20 mouse cellular contexts compared by ENCODE assay signal in the genomic region with DNA sequence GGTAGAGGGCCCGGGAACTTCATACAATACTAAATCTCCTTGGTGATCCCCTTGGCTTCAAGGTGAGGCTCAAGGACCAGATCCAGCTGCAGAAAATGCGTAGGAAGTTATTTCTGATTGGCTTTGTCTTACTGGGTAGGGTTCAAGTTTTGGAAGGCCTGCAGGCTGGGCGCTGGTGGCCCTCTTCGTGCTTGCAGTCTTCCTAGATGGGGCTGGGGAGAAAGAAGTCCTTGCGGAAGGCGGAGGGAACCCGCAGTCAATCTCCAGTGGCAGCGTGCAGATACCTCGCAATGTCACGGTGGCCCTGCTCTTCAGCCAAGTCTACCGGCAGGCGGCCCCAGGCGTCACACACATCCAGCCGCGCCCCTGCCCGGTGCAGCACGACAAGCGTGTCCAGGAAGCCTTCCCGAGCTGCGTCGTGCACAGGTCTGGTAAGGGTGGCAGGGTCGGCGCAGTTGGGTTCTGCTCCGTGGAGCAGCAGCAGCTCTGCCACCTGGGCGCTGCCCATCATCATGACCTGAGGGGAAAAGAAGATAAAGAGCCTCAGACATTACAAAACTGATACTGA. TPM values are rescaled to one million over a fixed set of nuclear protein-coding genes. Genes with fewer than 3 reads are reported as not detected.
DNase-seq lines count a peak whose midpoint lies in the region; ATAC-seq lines count a peak whose summit lies in the region.
"Had no signal": no experiment of that assay in that cellular context is flagged by ENCODE, and none has a peak within 500 bp of the region (broad histone marks: within the 10 kb centered on the region; RNA-seq: fewer than 3 reads in every experiment).

No protein-coding gene starts in this region.

- H3K27me3 ChIP-seq in heart, embryonic 12.5 days (replicated peaks), result peaks cover 78% of the 10 kb centered on the region
- peaks cover 94% of the 10 kb centered on the region for H3K27me3 ChIP-seq in neural tube, embryonic 15.5 days (replicated peaks)

- H3K4me1 ChIP-seq in heart, embryonic 12.5 days (replicated peaks), result peaks cover 4% of the 10 kb centered on the region; the same call in 1 of the 2 replicates
- H3K4me1 ChIP-seq in neural tube, embryonic 15.5 days, result peaks cover 9% of the 10 kb centered on the region

- H3K4me2 ChIP-seq in heart, embryonic 12.5 days, result no peak overlapping the region; the same call in 1 of the 2 replicates
- H3K4me2 ChIP-seq in neural tube, embryonic 15.5 days, result no peak overlapping the region
- H3K4me2 ChIP-seq: embryonic facial prominence, embryonic 12.5 days; hindbrain, embryonic 12.5 days; lung, embryonic 15.5 days; midbrain, embryonic 13.5 days; stomach, embryonic 15.5 days had no signal

- H3K4me3 ChIP-seq in heart, embryonic 12.5 days, result peak overlapping the region; percentile 4; the same call in 1 of the 2 replicates
- no peak overlapping the region for H3K4me3 ChIP-seq in neural tube, embryonic 15.5 days (replicated peaks)
- H3K4me3 ChIP-seq: embryonic facial prominence, embryonic 12.5 days; forebrain, embryonic 10.5 days; heart, adult 2 months; hindbrain, embryonic 12.5 days; lung, embryonic 15.5 days; midbrain, embryonic 13.5 days; stomach, embryonic 15.5 days had no signal

- H3K9ac ChIP-seq in heart, embryonic 12.5 days, result no peak overlapping the region
- no peak overlapping the region for H3K9ac ChIP-seq in neural tube, embryonic 15.5 days (replicated peaks)
- H3K9ac ChIP-seq: embryonic facial prominence, embryonic 12.5 days; hindbrain, embryonic 12.5 days; lung, embryonic 15.5 days; midbrain, embryonic 13.5 days; stomach, embryonic 15.5 days had no signal

- H3K36me3 ChIP-seq in heart, embryonic 12.5 days, result no peaks in the 10 kb centered on the region
- H3K36me3 ChIP-seq in neural tube, embryonic 15.5 days, result no peaks in the 10 kb centered on the region
- H3K36me3 ChIP-seq: embryonic facial prominence, embryonic 12.5 days; forebrain, embryonic 10.5 days; hindbrain, embryonic 12.5 days; lung, embryonic 15.5 days; midbrain, embryonic 13.5 days; stomach, embryonic 15.5 days had no signal

- no peak overlapping the region for H3K27ac ChIP-seq in heart, embryonic 12.5 days (ENCODE audit: poor library complexity, severe bottlenecking)
- H3K27ac ChIP-seq in neural tube, embryonic 15.5 days (replicated peaks), result no peak overlapping the region
- H3K27ac ChIP-seq: embryonic facial prominence, embryonic 12.5 days; forebrain, embryonic 10.5 days; heart, adult 2 months; hindbrain, embryonic 12.5 days; lung, embryonic 15.5 days; midbrain, embryonic 13.5 days; stomach, embryonic 15.5 days had no signal

- ATAC-seq in heart, embryonic 12.5 days (ENCODE audit: insufficient number of reproducible peaks, low FRiP score), result no peak
- no peak for ATAC-seq in neural tube, embryonic 15.5 days (ENCODE audit: low FRiP score)
- ATAC-seq in granulocyte monocyte progenitor cell, adult 5-6 weeks (replicated peaks; ENCODE audit: poor library complexity, severe bottlenecking), result peak; percentile 31; the same call in 1 of the 2 replicates
- ATAC-seq: midbrain, embryonic 13.5 days had no signal

- no peaks in the 10 kb centered on the region for H3K9me3 ChIP-seq in heart, embryonic 12.5 days (replicated peaks)
- no peaks in the 10 kb centered on the region for H3K9me3 ChIP-seq in neural tube, embryonic 15.5 days (replicated peaks)
- H3K9me3 ChIP-seq: embryonic facial prominence, embryonic 12.5 days; forebrain, embryonic 10.5 days; hindbrain, embryonic 12.5 days; lung, embryonic 15.5 days; midbrain, embryonic 13.5 days; stomach, embryonic 15.5 days had no signal

- DNase-seq in heart, adult 8-10 months (ENCODE audit: low spot score), result no peak
- DNase-seq in neural tube, embryonic 10.5 days (ENCODE audit: extremely low spot score, low spot score), result peak; percentile 47
- DNase-seq in frontal cortex, adult 2 months (ENCODE audit: extremely low spot score in 1 of 2, low spot score in 1 of 2), result no peak
- DNase-seq in spleen, adult 12 weeks (ENCODE audit: low spot score), result no peak
- DNase-seq: adrenal gland, adult 8-10 months; cerebellum, adult 9-10 months; heart, adult 2 months; kidney, adult 8-10 months; liver; right cerebral cortex, postnatal 4 days had no signal

- WGBS in heart, embryonic 12.5 days, result 3% methylated on average over 25 of the region's 25 CpGs
- 2% methylated on average over 25 of the region's 25 CpGs for WGBS in neural tube, embryonic 15.5 days

RNA-seq across cellular contexts. Expression of gene Cdkn2b, which starts 4.0 kb away (rescaled TPM):
- 1.8 and 2.7 TPM in 2 replicates for polyA plus RNA-seq in heart, embryonic 12.5 days (2016; fragmentation: Nextera tagmentation; extraction: Ambion mirVana)
- total RNA-seq in heart, adult 8-10 months (2022), result 1 to 10 TPM in 1 of 4 experiments, under 1 TPM in 3; 0.50 to 1.9 (median 0.71) TPM
- polyA plus RNA-seq in neural tube, embryonic 15.5 days (2015; fragmentation: Nextera tagmentation; extraction: Ambion mirVana), result 0.93 and 2.3 TPM in 2 replicates
- not detected in 2 replicates for total RNA-seq in granulocyte monocyte progenitor cell, adult 5-6 weeks (2014; fragmentation: Nextera tagmentation)
- total RNA-seq in granulocyte monocyte progenitor cell, adult 5-6 weeks (2017), result not detected in 2 replicates
- polyA plus RNA-seq in frontal cortex, adult 2 months (2012; rRNA removed), result 1.5 and 2.4 TPM in 2 replicates

RNA-seq across cellular contexts. Expression of gene Cdkn2a, which starts 12.4 kb away (rescaled TPM):
- not detected in 2 replicates for polyA plus RNA-seq in heart, embryonic 12.5 days (2016; fragmentation: Nextera tagmentation; extraction: Ambion mirVana)
- under 1 TPM in 2 of 4 experiments, not detected in 2; 0.32 to 0.62 TPM for total RNA-seq in heart, adult 8-10 months (2022)
- not detected in 2 replicates for polyA plus RNA-seq in neural tube, embryonic 15.5 days (2015; fragmentation: Nextera tagmentation; extraction: Ambion mirVana)
- not detected in 2 replicates for total RNA-seq in granulocyte monocyte progenitor cell, adult 5-6 weeks (2014; fragmentation: Nextera tagmentation)
- not detected in 2 replicates for total RNA-seq in granulocyte monocyte progenitor cell, adult 5-6 weeks (2017)
- polyA plus RNA-seq in frontal cortex, adult 2 months (2012; rRNA removed), result 0.19 and 0.20 TPM in 2 replicates
- total RNA-seq: heart, adult 2 months had no signal
- polyA plus RNA-seq: embryonic facial prominence, embryonic 12.5 days; forebrain, embryonic 10.5 days; hindbrain, embryonic 12.5 days; lung, embryonic 15.5 days; midbrain, embryonic 13.5 days; neural tube, embryonic 11.5 days; stomach, embryonic 15.5 days had no signal
